Comparison of ENCODE assay signal across 8 mouse cellular contexts in genomic region chr2:30078349-30078712, GRCm38 (mm10). TPM values are rescaled to one million over a fixed set of nuclear protein-coding genes. Genes with fewer than 3 reads are reported as not detected.
DNase-seq lines count a peak whose midpoint lies in the region; ATAC-seq and TF ChIP-seq lines count a peak whose summit lies in the region.

No protein-coding gene starts in this region.

- H3K9ac ChIP-seq in embryonic facial prominence, embryonic 13.5 days = peak overlapping the region; percentile 74
- H3K9ac ChIP-seq in liver, embryonic 12.5 days = peak overlapping the region; percentile 74

- H3K27ac ChIP-seq in embryonic facial prominence, embryonic 13.5 days = peak overlapping the region; percentile 88
- H3K27ac ChIP-seq in liver, embryonic 12.5 days = peak overlapping the region; percentile 84
- H3K27ac ChIP-seq in small intestine, adult 2 months (ENCODE audit: insufficient read depth, low read depth, low read length) = no peak overlapping the region

- H3K36me3 ChIP-seq in E14TG2a.4 (ENCODE audit: insufficient read depth, low read length) = peaks cover 45% of the 10 kb centered on the region
- H3K36me3 ChIP-seq in embryonic facial prominence, embryonic 13.5 days = peaks cover 11% of the 10 kb centered on the region
- H3K36me3 ChIP-seq in liver, embryonic 12.5 days = peaks cover 8% of the 10 kb centered on the region
- H3K36me3 ChIP-seq in small intestine, adult 2 months (ENCODE audit: control insufficient read depth, insufficient read depth, low read length) = no peaks in the 10 kb centered on the region

- H3K4me1 ChIP-seq in E14TG2a.4 (replicated peaks; ENCODE audit: low read depth, low read length) = peaks cover 66% of the 10 kb centered on the region
- H3K4me1 ChIP-seq in embryonic facial prominence, embryonic 13.5 days = peaks cover 16% of the 10 kb centered on the region
- H3K4me1 ChIP-seq in liver, embryonic 12.5 days = peaks cover 32% of the 10 kb centered on the region
- H3K4me1 ChIP-seq in small intestine, adult 2 months (ENCODE audit: control insufficient read depth, insufficient read depth, insufficient read length, low read length) = peaks cover 2% of the 10 kb centered on the region; the same call in 1 of the 2 replicates

- H3K4me2 ChIP-seq in embryonic facial prominence, embryonic 13.5 days = peak overlapping the region; percentile 92
- H3K4me2 ChIP-seq in liver, embryonic 12.5 days = peak overlapping the region; percentile 98

- intact Hi-C loops in heart, postnatal 36 days (cut with DNase I) = loop anchor here (5.0 kb wide), 1 partner anchor 36 kb away; no protein-coding TSS in a partner anchor

- TF ChIP-seq CTCF in E14TG2a.4 (conservative IDR thresholded peaks at IDR 0.05; ENCODE audit: low read length) = no peak
- TF ChIP-seq CTCF in small intestine, adult 2 months (IDR thresholded peaks at IDR 0.05; ENCODE audit: extremely low read depth, insufficient read length, insufficient replicate concordance, low read depth, low read length) = no peak

- peaks cover 5% of the 10 kb centered on the region; the same call in 1 of the 2 replicates for H3K27me3 ChIP-seq in E14TG2a.4 (ENCODE audit: insufficient read depth, low read length)
- H3K27me3 ChIP-seq in embryonic facial prominence, embryonic 13.5 days = no peaks in the 10 kb centered on the region
- 0 out of 2 replicates have a peak, but pooled peaks cover 6% of the 10 kb centered on the region for H3K27me3 ChIP-seq in liver, embryonic 12.5 days (replicated peaks)
- H3K27me3 ChIP-seq in small intestine, adult 2 months (ENCODE audit: control insufficient read depth, insufficient read depth, low read length) = no peaks in the 10 kb centered on the region

- no peak for TF ChIP-seq POLR2A in small intestine, adult 2 months (IDR thresholded peaks at IDR 0.05; ENCODE audit: low read depth, low read length)

- no peak for ATAC-seq in embryonic facial prominence, embryonic 13.5 days (ENCODE audit: insufficient number of reproducible peaks, insufficient read depth, low FRiP score, low TSS enrichment, low read depth)
- peak; percentile 47 for ATAC-seq in liver, embryonic 12.5 days

- H3K9me3 ChIP-seq in E14TG2a.4 (ENCODE audit: low read length) = no peaks in the 10 kb centered on the region
- H3K9me3 ChIP-seq in embryonic facial prominence, embryonic 13.5 days = no peaks in the 10 kb centered on the region
- H3K9me3 ChIP-seq in liver, embryonic 12.5 days (replicated peaks) = no peaks in the 10 kb centered on the region

- peak overlapping the region; percentile 91 for H3K4me3 ChIP-seq in E14TG2a.4 (replicated peaks; ENCODE audit: low read length)
- peak overlapping the region; percentile 62 for H3K4me3 ChIP-seq in embryonic facial prominence, embryonic 13.5 days
- H3K4me3 ChIP-seq in liver, embryonic 12.5 days = peak overlapping the region; percentile 68
- H3K4me3 ChIP-seq in small intestine, adult 2 months (ENCODE audit: low read depth, low read length) = 0 out of 2 replicates have a peak overlapping the region, but pooled peaks have one; percentile 2

- DNase-seq in heart, postnatal 36 days = peak; percentile 54 to 70
- DNase-seq in right cerebral cortex, adult 18-20 months = no peak
- DNase-seq in left cerebral cortex, adult 8-10 months (ENCODE audit: low spot score in 2 of 2) = no peak
- no peak for DNase-seq in MN1 (ENCODE audit: low spot score)

- 10% methylated on average over 10 of the region's 10 CpGs for WGBS in embryonic facial prominence, embryonic 13.5 days
- WGBS in liver, embryonic 12.5 days (ENCODE audit: insufficient replicate concordance) = 9% methylated on average over 10 of the region's 10 CpGs
- WGBS in small intestine, adult 2 months = 23% methylated on average over 10 of the region's 10 CpGs

RNA-seq across cellular contexts. Expression of gene Pkn3, which starts 0.8 kb away (rescaled TPM):
- 7.6 and 11.4 TPM in 2 replicates for polyA plus RNA-seq in embryonic facial prominence, embryonic 13.5 days (2015; fragmentation: Nextera tagmentation; extraction: Ambion mirVana)
- 10 to 100 TPM in 1 of 2 experiments, 1 to 10 TPM in 1; 8.3 to 11.5 TPM for total RNA-seq in heart, postnatal 36 days (2021)
- polyA plus RNA-seq in liver, embryonic 12.5 days (2016; fragmentation: Nextera tagmentation; extraction: Ambion mirVana) = 4.6 and 5.1 TPM in 2 replicates
- 4.9 and 7.8 TPM in 2 replicates for polyA plus RNA-seq in small intestine, adult 2 months (2012; rRNA removed)
- total RNA-seq in left cerebral cortex, adult 8-10 months (2022) = 1 to 10 TPM; 1.9 to 4.5 (median 2.3) TPM

RNA-seq across cellular contexts. Expression of gene Zdhhc12, which starts 15.1 kb away (rescaled TPM):
- 24.0 and 25.3 TPM in 2 replicates for polyA plus RNA-seq in embryonic facial prominence, embryonic 13.5 days (2015; fragmentation: Nextera tagmentation; extraction: Ambion mirVana)
- total RNA-seq in heart, postnatal 36 days (2021) = 1 to 10 TPM; 4.1 to 4.7 TPM
- 29.7 and 31.0 TPM in 2 replicates for polyA plus RNA-seq in liver, embryonic 12.5 days (2016; fragmentation: Nextera tagmentation; extraction: Ambion mirVana)
- polyA plus RNA-seq in small intestine, adult 2 months (2012; rRNA removed) = 81.4 and 175 TPM in 2 replicates
- total RNA-seq in left cerebral cortex, adult 8-10 months (2022) = 10 to 100 TPM in 1 of 4 experiments, 1 to 10 TPM in 3; 6.8 to 10.5 (median 8.9) TPM

RNA-seq across cellular contexts. Expression of gene Set, which starts 21.2 kb away (rescaled TPM):
- polyA plus RNA-seq in embryonic facial prominence, embryonic 13.5 days (2015; fragmentation: Nextera tagmentation; extraction: Ambion mirVana) = 538 and 545 TPM in 2 replicates
- 100 to 1,000 TPM in 1 of 2 experiments, 10 to 100 TPM in 1; 87.1 to 103 TPM for total RNA-seq in heart, postnatal 36 days (2021)
- polyA plus RNA-seq in liver, embryonic 12.5 days (2016; fragmentation: Nextera tagmentation; extraction: Ambion mirVana) = 409 and 423 TPM in 2 replicates
- polyA plus RNA-seq in small intestine, adult 2 months (2012; rRNA removed) = 19.2 and 40.4 TPM in 2 replicates
- total RNA-seq in left cerebral cortex, adult 8-10 months (2022) = 100 to 1,000 TPM; 190 to 221 (median 207) TPM

RNA-seq across cellular contexts. Expression of gene Wdr34, which starts 29.6 kb away (rescaled TPM):
- polyA plus RNA-seq in embryonic facial prominence, embryonic 13.5 days (2015; fragmentation: Nextera tagmentation; extraction: Ambion mirVana) = 46.5 and 46.9 TPM in 2 replicates
- total RNA-seq in heart, postnatal 36 days (2021) = 1 to 10 TPM; 6.4 to 8.2 TPM
- 13.2 and 15.4 TPM in 2 replicates for polyA plus RNA-seq in liver, embryonic 12.5 days (2016; fragmentation: Nextera tagmentation; extraction: Ambion mirVana)
- polyA plus RNA-seq in small intestine, adult 2 months (2012; rRNA removed) = 7.5 and 8.3 TPM in 2 replicates
- 10 to 100 TPM; 38.7 to 43.4 (median 42.1) TPM for total RNA-seq in left cerebral cortex, adult 8-10 months (2022)

RNA-seq across cellular contexts. Expression of gene Zer1, which starts 46.1 kb away (rescaled TPM):
- polyA plus RNA-seq in embryonic facial prominence, embryonic 13.5 days (2015; fragmentation: Nextera tagmentation; extraction: Ambion mirVana) = 12.7 and 13.5 TPM in 2 replicates
- 10 to 100 TPM; 24.3 to 27.3 TPM for total RNA-seq in heart, postnatal 36 days (2021)
- polyA plus RNA-seq in liver, embryonic 12.5 days (2016; fragmentation: Nextera tagmentation; extraction: Ambion mirVana) = 4.3 and 4.4 TPM in 2 replicates
- polyA plus RNA-seq in small intestine, adult 2 months (2012; rRNA removed) = 21.1 and 39.1 TPM in 2 replicates
- 100 to 1,000 TPM; 141 to 144 (median 142) TPM for total RNA-seq in left cerebral cortex, adult 8-10 months (2022)

Comparison
In these comparisons a context has a peak if more than half of its experiments do, and no peak if none do; other contexts are left out.
1. H3K4me3 ChIP-seq: peak in every context shown above with its lines; median percentile 91 in E14TG2a.4; 68 in liver, embryonic 12.5 days; 62 in embryonic facial prominence, embryonic 13.5 days; 2 in small intestine, adult 2 months.
2. DNase-seq: peak in heart, postnatal 36 days (2 of 2); none in right cerebral cortex, adult 18-20 months (single experiment), left cerebral cortex, adult 8-10 months (0 of 2) and MN1 (single experiment).